Comparison of ENCODE assay signal across 9 mouse cellular contexts in genomic region chr15:86409352-86409751, GRCm38 (mm10).
DNase-seq lines count a peak whose midpoint lies in the region; ATAC-seq and TF ChIP-seq lines count a peak whose summit lies in the region.
"Had no signal": no experiment of that assay in that cellular context is flagged by ENCODE, and none has a peak within 500 bp of the region (broad histone marks: within the 10 kb centered on the region; RNA-seq: fewer than 3 reads in every experiment).

No protein-coding gene starts in this region.

- no peak overlapping the region for H3K9ac ChIP-seq in liver, embryonic 14.5 days (replicated peaks)

- H3K4me1 ChIP-seq in liver, embryonic 14.5 days (replicated peaks; ENCODE audit: control insufficient read depth in 2 of 2, insufficient read depth in 2 of 2, low read length in 1 of 2) = no peaks in the 10 kb centered on the region

- no peak overlapping the region for H3K4me2 ChIP-seq in liver, embryonic 14.5 days (ENCODE audit: low read depth)

- H3K36me3 ChIP-seq in liver, embryonic 14.5 days (replicated peaks; ENCODE audit: control insufficient read depth, insufficient read depth, low read depth) = no peaks in the 10 kb centered on the region

- TF ChIP-seq CTCF in liver, embryonic 14.5 days (IDR thresholded peaks at IDR 0.05; ENCODE audit: low read depth) = peak; percentile 42; the same call in 1 of the 2 replicates

- ATAC-seq in frontal cortex, adult (ENCODE audit: low TSS enrichment) = peak; percentile 81
- no peak for ATAC-seq in liver, embryonic 14.5 days (ENCODE audit: insufficient read depth)

- no peaks in the 10 kb centered on the region for H3K9me3 ChIP-seq in liver, embryonic 14.5 days (ENCODE audit: control insufficient read depth, low read length)

- H3K27me3 ChIP-seq in liver, embryonic 14.5 days (ENCODE audit: control insufficient read depth, insufficient read depth, low read length) = no peaks in the 10 kb centered on the region

- H3K27ac ChIP-seq in liver, embryonic 14.5 days = no peak overlapping the region

- no peak for DNase-seq in frontal cortex, postnatal 14 days (ENCODE audit: low spot score in 2 of 2)
- DNase-seq in liver, embryonic 14.5 days (ENCODE audit: low read depth in 3 of 3, low spot score in 3 of 3) = no peak
- DNase-seq in liver = no peak
- DNase-seq in embryo, embryonic 9.5 days (ENCODE audit: extremely low spot score) = peak; percentile 15
- DNase-seq in retina, postnatal 7 days (ENCODE audit: low read depth, low spot score) = peak; percentile 46
- DNase-seq in Muller cell, postnatal 12 days (ENCODE audit: inconsistent ontology term) = no peak
- DNase-seq in right cerebral cortex, postnatal 14 days = no peak

- 68% methylated on average over 5 of the region's 5 CpGs for WGBS in liver, embryonic 14.5 days (ENCODE audit: insufficient replicate concordance)

- H3K4me3 ChIP-seq in liver, embryonic 14.5 days (ENCODE audit: insufficient read depth in 1 of 2, low read depth in 2 of 2, low read length in 2 of 2) = no peak overlapping the region
- H3K4me3 ChIP-seq: myocyte had no signal

- TF ChIP-seq EP300 in liver, embryonic 14.5 days (IDR thresholded peaks at IDR 0.05; ENCODE audit: low read depth) = no peak

Comparison
In these comparisons a context has a peak if more than half of its experiments do, and no peak if none do; other contexts are left out.
1. DNase-seq: peak in embryo, embryonic 9.5 days (single experiment) and retina, postnatal 7 days (single experiment); none in frontal cortex, postnatal 14 days (0 of 2), liver, embryonic 14.5 days (0 of 3), liver (single experiment), Muller cell, postnatal 12 days (single experiment) and right cerebral cortex, postnatal 14 days (single experiment).